Mouse (Mus musculus) heart, adult 2 months (tissue): ENCODE data around the gene Dclk2.

Experiments
- CTCF ChIP-seq: fragments of 200-600 bp; IDR thresholded peaks from 2 replicates; pipeline ENCODE4 v1.8.1; 2022; ENCODE audit warnings: antibody characterized with exemption, mild to moderate bottlenecking, moderate library complexity
- EP300 ChIP-seq: fragments of 200-500 bp; IDR thresholded peaks from 2 replicates; pipeline ENCODE4 v1.6.1; 2011; ENCODE audit warnings: low read depth, low read length, control low read depth; ENCODE audit not compliant: insufficient read depth

DNA sequence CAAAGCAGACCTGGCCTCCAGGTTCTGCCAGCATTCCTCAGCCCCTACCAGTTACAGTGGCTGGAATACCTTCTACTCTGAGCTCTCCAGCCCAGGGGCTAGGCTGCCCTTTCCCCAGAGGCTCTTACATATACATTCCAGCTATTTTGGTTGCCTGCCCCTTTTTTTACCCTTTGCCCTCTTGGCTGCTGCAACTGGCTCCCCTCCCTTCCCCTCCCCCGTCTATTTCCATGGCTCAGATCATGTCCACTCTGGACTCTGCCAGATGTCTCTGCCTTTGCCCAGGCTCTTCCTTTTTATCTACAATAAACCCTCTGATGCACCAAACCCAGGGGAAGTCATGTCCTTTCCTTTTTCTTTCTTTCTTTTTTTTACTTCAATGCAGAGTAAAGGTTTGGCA lies 33.9 kb upstream of the Dclk2 start:
- TF ChIP-seq CTCF, result no peak
- no peak for TF ChIP-seq EP300
